Mouse (Mus musculus): Measurements from ENCODE around the gene Mob3b. TPM values are rescaled to one million over a fixed set of nuclear protein-coding genes. Genes with fewer than 3 reads are reported as not detected.

Mob3b gene
- total RNA-seq, 2 experiments from 2014 or later: 32.8 to 36.2 TPM

DNA sequence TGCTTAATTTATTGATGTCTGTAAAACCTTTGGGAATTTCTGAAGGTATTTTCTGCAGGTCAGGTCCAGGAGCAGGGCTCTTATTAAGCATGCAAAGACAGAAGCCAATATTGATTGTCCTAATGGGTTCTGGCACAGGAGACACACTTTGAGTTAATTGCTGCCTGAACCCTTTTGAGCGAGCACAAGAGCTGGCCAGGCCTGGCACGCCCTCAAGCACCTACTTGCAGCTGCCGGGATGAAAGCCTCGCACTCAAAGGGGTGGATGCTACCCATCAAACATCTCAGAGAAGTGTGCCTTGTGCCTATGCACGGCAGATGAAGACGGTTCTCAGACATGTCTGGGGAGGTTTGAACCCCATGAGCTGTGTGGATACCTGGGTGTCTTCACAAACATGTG is 151.2 kb downstream of the Mob3b start:
- no peak for DNase-seq (ENCODE audit: low spot score in 2 of 2)

DNA sequence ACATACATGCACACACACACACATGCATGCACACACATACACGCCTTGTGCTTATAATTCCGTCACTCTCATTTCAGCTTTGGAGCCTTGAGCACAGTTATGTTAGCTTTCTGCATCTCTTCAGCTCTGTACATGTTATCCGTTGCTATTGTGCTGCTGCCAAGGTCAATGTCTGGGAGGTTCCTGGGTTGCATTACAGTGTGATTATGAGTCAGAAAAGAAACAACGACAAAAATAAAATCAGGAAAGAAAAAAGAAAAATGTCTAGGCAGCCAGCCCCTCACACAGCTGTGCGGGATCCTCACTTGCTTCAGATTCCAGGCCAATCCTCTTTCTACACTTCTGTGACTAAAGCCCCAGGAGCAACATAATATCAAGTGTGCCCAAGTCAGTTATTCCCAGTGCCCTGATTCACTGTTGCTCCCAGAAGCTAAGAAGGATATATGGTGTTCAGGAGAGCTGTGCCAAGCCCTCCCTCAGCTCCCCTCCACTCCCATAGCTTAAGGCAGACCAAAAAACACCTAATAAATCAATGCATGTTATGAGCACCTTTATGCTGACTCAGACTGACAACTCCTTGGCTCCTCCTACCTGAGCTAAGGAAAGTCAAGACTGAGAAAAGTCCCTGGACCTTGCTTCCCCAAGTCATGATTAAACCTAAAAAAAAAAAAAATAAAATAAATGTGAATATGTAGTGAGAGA is 152.1 kb downstream of the Mob3b start:
- no peak for DNase-seq (ENCODE audit: low spot score in 2 of 2)

DNA sequence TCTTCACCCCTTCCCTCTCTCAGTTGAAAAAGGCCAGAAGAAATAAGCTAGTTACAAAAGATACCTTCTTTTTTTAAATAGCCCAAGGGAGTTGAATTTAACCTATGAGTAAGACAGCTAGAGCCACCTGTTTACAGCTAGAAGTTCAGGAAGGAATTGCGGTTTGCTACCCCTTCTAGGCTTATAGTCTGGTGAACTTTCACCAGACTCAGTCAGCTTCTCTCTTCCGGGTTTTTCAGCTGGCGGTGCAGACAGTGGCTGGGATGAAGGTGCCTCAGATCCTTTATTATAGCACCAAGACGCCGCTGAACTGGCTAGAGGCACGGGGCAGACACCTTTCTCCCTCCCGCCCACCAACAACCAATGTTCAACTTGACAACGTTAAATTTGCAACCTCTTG is 152.8 kb downstream of the Mob3b start:
- DNase-seq (ENCODE audit: low spot score in 2 of 2): no peak

DNA sequence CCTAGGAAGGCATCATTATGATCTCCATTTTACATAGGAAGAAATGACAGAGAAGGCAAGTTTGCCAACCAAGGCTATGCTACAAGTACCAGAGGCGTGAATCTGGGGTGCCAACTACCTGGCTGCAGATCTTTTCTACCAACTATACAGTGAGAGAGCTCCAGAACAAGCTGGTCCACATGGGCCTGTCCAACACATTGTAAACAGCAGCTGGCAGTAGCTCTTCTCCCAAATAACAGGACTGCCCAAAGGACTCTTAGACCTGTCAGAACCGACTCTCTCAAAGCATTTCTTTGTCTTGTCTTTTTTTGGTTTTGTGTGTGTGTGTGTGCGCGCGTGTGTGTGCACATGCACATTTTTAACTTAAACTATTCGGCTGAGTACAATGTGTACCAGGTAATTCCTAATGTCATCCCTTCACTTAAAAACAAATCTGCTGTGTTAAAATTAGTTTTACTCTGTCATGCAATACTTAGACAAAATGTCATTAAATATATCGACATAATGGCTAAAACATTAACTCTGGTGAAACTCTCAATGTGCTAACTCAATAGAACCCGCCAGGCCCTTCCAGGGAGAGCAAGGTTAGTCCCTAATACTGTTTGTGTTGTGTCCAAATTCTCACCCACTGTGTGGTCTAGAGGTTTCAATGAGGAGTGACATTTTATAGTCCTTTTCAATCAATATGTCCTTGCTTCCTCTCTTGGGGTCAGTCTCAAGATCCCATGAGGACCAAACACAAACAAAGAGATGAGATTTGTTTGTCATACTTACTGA is 153.5 kb downstream of the Mob3b start:
- DNase-seq (ENCODE audit: low spot score in 2 of 2): no peak

DNA sequence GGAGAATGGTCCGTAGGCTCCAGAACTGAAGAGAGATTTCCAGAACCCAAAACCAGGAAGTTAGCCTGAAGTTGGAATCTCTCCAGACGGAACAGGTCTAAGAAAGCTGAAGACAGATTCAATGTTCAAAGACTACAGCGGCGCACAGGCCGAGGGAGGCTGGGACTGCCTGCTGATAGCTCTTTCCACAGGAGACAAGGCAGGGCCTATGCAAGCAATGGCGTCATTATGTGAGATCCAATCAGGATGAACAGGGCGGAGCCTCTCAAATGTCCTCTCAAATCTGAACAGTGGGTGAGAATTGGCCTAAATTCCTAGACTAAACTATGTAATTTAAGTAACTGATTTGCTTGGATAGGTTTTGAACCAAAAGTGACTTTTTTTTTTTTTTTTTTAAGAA is 160.7 kb downstream of the Mob3b start:
- DNase-seq (ENCODE audit: low spot score in 2 of 2): no peak

DNA sequence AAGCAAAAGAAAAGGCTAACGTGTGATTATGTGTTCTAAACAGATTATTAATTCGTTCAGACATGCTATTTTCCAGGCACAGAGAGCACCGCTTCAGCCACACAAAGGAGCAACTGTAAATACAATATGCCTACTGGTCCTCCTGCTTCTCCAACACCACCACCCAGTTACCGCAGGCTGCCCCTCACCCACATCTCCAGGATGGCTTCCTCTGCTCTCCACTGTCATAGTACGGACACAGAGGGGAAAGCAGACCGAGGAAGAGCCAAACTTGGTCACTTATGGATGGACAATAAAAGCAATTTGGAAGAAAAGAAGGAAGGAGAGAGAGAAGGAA is 163.7 kb downstream of the Mob3b start:
- DNase-seq (ENCODE audit: low spot score in 2 of 2): no peak

DNA sequence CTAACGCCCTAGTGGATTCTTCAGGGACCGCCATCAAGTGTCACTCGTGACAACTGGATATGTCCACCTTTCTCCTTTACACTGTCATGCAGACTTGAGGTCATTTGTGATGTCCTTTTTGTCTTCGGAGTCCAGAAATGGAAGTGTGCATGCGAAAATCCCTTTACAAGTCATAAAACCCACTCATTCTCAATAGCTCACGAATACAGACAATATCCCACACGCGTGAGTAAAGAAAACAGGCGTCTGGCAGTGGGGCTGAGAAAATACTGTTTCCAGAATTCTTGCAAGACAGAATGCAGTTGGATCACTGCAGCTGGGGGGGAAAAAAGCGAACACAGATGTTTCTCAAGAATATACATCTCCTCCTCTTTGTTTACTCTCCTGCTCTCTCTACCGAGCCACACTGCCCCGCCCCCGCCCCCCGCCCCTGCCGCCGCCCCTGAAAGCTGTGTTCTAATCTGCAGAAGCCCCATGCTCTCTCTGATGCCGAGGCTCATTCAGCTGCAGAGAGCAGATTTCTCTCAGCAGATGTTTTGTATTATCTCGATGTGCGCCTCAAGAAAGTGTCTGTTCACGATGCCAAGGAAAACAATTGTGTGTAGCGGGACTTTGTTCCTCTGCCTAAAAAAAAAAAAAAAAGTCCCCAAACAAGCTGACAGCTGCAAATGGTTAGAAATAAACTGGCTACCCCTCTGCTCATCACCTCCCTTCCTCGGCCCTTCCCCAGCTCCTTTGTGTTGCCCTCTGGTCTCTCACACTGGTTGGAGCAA is 164.2 kb downstream of the Mob3b start:
- DNase-seq (ENCODE audit: low spot score in 2 of 2): no peak

DNA sequence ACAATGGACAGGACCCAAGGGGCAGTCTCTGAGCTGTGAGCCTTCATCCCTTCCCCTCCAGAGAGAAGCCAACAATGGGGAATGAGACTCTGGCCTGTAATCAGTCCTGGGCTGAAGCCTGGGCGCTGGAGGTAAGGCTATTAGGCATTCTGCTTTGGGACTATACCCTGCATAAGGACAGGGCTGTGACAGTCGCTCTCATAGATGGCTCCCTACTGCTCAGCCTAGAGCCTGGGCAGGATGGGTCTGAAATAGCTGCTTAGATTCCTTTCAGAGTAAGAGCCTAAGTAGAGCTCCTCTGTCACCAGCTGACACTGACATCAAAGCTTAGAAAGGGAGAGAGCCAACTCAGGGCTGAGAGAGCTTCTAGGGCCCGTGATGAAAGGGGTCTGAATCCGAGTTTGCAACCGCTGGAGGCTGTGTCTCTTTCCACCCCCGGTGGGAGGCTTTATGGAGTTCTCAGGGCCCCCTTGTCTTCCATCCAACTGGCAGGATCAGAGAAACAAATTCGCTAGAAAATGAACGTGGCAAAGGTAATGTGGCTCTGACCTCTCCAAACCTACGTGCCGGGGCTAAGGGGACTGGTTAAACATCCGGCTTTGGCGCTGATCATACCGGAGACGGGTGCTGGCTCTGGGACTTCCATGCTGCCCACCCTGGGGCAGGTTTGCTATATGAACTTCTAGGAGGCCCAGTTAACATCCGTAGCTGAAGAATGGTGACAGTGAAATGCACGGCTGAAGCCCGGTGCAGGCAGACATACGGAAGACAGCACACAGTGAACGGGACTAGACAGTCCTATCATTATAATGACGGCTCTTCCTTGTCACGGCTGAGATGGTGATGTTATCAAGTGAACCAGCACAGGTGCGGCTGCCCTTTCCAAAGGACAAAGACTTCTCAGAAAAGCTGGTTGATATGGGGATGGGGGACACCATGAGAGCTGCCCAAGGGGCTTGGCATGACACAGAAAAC is 165.1 kb downstream of the Mob3b start:
- no peak for DNase-seq (ENCODE audit: low spot score in 2 of 2)

DNA sequence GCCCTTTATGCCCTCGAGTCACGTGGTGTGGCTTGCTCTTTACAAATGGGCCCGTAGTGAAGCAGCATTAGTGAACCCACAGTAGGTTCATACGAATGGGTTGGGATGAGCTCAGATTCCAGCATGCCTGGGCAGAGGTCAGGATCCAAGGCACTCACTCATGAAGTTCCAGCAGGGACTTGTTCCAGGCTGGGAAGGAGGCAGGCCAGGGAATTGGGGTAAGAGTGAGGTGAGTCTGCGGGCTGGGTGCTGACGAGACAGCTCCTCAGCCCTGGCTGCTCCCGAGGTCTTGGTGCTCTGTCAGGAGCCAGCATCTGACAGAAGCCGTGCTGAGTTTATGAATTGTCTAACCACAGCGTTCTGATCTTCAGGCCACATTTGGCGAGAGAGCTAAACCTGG is 166.2 kb downstream of the Mob3b start:
- no peak for DNase-seq (ENCODE audit: low spot score in 2 of 2)

DNA sequence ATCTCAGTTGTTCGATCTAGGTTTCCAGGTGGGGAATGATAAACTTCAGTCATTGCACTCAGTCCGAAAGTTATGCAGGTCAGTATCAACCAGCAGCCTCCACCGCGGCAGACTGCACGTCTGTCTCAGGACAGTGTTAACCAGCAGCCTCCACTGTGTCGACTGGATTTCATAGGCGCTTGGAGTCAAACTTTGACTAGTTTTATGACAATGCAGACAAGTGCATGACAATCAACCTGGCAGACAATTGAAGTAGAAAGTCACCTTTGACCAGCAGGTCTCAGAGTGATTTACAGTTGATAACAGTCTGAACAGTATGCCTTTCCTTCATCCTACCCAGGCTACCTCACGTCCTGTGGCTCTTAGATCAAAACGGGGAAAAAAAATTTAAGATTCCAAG is 166.6 kb downstream of the Mob3b start:
- DNase-seq (ENCODE audit: low spot score in 2 of 2): no peak

DNA sequence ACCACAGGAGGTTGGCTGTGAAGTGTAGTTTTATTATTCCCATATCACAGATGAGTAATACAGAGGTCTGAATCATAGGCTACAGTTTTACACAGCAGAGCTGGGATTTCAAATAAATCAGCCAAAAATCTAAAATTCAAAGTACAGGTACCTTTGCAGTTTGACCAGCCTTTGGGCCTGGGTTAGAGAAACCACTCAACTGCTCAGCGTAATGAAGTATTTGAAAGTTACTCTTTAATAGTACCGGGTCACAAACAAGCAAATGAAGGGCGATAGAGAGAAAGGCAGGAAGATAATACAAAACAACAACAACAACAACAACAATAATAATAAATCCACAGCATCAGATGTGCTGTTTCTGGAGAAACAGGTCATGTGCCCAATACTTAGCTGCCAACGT is 169.7 kb downstream of the Mob3b start:
- DNase-seq (ENCODE audit: low spot score in 2 of 2): no peak

DNA sequence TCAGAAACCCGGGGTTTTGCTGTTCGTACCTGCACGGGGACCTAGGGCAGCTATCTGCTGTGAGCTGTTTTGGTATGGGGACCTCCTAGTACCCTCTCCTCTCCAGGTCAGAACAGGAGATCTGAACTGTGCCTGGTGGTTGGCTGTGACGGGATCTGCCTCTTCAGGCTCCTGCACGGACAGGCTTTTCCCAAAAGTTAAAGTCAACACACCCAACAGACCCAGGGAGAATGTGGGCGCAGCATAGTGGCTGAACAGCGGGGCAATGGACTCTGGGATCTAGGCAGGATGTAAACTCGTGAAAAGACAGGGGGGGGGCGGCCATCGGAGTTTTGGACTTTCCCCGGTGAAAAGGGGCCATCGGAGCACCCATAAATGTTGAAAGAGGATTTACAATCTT is 170.2 kb downstream of the Mob3b start:
- no peak for DNase-seq (ENCODE audit: low spot score in 2 of 2)

DNA sequence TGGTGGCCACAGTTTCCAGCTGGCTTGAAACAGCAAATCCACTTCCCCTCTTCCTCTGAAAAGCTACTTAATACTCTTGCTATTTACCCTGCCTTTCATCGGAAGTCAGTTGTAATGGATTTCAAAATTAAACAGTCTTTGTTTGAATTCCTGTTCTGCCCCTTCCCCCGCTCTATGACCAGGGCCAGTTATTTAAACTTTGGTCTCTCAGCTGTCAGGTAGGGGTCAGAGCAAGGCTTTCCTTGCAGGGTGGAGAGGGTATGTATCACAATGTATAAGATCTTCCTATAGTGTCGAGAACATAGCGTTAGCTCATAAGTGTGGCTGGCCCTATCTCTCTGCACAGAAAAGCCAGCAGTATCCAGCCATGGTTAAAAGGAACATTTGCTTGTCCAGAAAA is 170.6 kb downstream of the Mob3b start:
- DNase-seq (ENCODE audit: low spot score in 2 of 2): no peak

DNA sequence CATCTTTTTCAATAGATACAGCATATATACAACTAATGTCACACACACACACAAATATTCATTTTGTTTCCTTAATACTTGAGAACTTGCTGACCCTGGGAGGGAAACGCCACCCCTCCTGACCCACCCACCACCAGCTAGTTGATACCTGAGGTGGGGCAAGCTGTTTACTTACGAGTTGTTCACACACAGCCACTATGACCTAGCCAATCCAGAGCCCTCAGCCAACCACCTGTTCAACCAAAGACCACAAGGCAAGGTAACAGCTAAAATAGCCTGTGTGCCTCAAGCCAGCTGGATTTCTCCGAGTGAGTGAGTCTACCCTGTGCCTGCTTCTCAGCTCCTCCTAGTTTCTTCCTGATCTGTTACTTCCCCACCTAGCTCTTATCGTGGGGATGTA is 172.9 kb downstream of the Mob3b start:
- no peak for DNase-seq (ENCODE audit: low spot score in 2 of 2)

DNA sequence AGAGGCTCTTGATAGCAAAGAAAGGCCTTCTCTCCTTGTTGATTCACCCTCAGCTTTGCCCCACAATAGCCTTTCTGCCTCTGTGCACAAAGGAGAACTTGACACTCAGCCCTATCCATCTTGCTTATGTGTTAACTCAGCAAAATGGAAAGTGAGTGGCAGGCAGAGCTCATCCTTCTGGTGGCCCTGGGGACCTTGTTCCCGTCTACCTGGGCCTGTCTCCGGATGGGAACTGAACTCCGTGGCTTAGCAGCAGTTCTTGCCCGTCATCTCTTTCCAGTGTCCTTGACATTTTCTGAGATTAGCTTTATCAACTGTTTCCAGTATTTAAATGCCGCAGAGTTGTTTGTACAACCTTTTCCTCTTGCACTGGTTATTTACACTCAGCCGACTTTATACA is 173.8 kb downstream of the Mob3b start:
- no peak for DNase-seq (ENCODE audit: low spot score in 2 of 2)

DNA sequence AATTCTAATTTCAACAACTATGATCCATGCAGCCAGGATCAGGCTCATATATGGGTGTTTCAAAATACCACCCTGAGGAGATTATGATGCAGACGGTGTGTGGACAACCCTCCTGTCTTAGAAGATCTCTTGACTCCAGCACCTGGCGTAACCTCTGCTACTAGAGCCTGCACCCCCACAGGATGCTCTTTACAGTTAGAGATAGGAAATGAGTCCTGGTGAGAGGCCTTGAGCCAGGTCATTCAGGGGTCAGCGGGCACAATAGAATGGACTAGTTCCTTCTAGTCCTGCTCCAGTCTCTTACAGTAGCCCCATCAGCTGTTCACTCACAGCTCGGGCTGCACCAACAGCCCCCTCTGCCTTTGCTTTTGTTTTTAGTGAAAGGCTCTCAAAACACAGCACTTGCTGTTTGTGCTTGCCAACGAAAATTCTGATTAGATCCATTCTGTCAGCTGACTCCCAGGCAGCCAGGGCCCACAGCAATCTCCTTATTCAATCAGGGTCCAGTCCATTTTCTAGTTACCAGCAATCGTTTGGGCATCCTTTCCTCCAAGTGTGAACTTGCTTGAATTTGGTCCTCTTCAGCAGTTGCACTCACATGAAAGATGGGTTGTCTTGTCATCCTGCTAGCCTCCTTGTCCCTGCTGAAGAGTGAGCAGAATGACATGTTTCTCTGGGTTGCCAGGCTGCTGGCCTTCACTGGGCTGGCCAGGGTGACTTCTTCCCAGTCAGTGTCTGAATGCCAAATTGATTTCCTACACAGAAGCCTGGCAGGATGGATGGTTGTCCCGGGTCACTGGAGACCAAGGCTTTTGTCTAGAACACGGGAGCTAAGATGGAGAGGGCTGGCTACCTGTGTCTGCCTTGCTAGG is 175.7 kb downstream of the Mob3b start:
- no peak for DNase-seq (ENCODE audit: low spot score in 2 of 2)

DNA sequence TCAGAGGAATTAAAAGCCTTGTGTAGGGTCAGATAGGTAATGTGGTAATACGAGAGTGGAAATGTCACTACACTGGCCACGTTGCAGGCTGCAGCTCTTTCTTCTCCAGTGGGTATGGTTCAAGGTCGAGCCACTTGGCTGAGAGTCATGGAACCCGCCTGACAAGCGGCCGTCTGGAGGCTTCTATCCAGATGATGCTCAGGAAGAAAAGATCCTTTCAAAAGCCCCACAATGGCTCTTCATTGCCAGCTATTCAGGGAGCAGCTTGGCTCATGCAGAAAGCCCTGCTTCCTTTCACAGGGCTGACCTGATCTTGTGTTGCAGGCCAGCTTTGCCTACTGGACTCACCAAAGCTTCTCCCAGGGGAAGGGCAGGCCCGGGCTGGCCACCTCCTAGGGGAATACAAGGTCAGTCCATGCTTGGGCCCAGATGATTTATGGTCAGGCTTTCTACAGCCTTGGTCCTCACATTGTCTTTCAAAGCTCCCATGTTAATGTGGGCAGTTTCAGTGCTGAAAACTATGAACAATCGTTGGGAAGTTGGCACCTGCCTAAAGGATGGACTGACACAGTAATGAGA is 176.7 kb downstream of the Mob3b start:
- no peak for DNase-seq (ENCODE audit: low spot score in 2 of 2)

DNA sequence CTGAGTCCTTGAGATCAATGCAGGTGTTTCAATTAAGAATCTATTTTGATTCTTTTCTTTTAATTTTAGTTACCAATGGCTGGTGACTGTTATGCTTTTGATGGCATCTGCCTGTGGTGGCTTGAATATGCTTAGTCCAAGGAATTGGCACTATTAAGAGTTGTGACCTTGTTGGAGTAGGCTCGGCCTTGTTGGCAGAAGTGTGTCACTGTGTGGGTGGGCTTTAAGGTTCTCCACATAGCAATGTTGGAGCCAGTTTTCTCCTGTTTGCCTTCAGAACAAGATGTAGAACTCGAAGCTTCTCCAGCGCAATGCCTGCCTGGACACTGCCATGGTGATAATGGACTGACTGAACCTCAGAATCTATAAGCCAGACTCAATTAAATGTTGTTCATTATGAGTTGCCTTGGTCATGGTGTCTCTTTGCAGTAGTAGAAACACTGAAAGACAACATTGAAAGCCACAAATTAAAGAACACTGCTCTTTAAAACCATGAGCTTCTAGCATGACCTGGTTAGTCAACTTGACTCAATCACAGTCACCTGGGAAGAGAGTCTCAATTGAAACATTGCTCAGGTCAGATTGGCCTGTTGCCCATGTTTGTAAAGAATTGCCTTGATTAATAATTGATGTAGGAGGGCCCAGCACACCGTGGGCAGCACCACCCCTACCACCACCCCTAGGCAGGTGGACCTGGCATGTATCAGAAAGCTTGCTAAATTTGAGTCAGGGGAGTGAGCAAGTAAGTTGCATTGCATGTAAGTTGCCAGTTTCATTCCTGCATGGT is 180.2 kb downstream of the Mob3b start:
- DNase-seq (ENCODE audit: low spot score in 2 of 2): no peak

DNA sequence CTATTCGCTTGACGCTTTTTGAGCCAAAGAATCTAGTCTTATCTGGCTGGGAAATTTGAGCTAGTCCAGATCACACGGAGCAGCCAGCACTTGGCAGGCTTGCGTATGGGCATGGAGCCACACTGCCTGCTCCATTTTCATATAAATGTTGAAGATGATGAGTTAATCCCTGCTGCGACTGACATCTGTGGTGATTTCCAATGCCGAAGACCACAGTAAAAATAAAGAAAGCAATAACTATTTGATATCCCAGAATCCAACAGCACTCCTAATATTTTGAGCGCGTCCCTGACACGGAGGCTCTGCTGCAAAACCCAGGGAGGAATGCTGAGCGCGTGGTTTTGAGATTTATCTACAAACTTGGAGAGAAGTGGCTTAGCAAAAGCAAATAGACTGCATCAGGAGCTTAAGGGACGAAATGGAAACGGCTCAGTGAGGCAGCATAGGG is 180.9 kb downstream of the Mob3b start:
- DNase-seq (ENCODE audit: low spot score in 2 of 2): no peak
